Mouse (Mus musculus) heart, postnatal 0 days (tissue): Measurements from ENCODE around the gene Tmem91.

ENCODE experiments used
- CTCF ChIP-seq: IDR thresholded peaks from 2 replicates; pipeline ENCODE4 v1.5.1; 2016; ENCODE audit warnings: antibody characterized with exemption, control low read depth, low read depth
- EP300 ChIP-seq: IDR thresholded peaks from 2 replicates; pipeline ENCODE4 v1.6.1; 2016; ENCODE audit warnings: antibody characterized with exemption, low read depth

DNA sequence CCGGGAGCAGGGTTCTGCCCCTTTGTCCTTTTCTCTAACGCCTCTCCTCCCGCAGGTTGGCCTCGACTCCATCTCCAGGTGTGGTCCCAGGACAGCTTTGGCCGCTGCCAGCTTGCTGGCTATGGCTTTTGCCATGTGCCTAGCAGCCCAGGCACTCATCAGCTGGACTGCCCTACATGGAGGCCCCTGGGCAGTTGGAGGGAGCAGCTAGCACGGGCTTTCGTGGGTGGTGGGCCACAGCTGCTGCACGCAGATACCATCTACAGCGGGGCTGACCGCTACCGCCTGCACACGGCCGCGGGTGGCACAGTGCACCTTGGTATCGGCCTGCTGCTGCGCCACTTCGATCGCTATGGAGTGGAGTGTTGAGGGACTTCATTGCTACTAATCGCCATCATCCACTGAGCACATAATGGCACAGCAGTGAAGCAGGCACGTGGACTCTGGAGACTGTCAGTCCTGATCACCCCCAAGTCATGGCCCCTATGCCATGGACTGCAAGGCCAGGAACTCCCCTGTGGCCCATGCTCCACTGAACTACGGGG is 11.0 kb upstream of the Tmem91 start:
- TF ChIP-seq CTCF, result no peak
- TF ChIP-seq EP300, result no peak
